Mouse (Mus musculus) kidney, adult 8-10 months (tissue): ENCODE measurements around the gene Ntng1.
A peak's percentile ranks its signal among the peaks of the same experiment; 100 is the strongest.

Source experiments
- DNase-seq, 2 experiments: peaks; one replicate each; pipeline ENCODE4 v3.0.0; 2022

Gene Ntng1

DNA sequence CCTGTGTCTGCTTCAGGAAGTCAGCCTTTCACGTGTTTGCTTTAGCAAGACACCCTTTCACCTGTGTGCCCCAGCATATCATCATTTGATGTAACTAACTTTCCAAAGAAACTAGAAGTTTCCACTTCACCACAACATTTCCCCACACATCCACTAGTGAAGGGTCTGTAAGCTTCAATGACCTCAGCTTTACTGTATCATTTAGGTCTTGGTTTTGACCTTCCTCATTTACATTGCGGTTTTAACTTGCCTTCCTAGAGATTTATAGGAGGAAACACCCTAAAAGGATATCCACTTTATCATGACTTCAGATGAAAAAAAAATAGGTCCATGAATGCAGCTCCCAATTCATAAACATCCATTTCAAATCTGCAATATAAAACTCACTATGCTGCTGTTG lies 89.7 kb downstream of the Ntng1 start:
- no peak for DNase-seq

DNA sequence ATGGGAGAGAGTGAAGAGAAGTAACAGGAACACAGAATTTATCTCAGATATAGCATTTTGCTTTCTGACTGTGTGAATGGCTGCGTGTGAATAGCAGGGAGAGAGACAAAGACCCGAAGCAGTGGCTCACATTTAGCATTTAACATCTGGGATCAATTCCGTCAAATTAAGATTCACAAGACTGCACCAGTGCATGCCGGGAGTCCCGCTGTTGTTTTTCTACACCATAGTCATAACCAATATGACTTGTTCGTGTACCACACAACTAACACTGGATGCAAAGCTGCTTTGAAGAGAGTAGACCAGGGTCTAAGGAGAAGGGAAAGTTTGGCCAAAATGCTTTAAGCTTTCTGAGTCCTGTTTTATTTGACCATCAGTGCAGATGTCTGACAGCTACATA lies 95.7 kb downstream of the Ntng1 start:
- no peak for DNase-seq

GRCm38 (mm10) chr3:110046750-110047149 lies 97.1 kb downstream of the Ntng1 start:
- no peak for DNase-seq

DNA sequence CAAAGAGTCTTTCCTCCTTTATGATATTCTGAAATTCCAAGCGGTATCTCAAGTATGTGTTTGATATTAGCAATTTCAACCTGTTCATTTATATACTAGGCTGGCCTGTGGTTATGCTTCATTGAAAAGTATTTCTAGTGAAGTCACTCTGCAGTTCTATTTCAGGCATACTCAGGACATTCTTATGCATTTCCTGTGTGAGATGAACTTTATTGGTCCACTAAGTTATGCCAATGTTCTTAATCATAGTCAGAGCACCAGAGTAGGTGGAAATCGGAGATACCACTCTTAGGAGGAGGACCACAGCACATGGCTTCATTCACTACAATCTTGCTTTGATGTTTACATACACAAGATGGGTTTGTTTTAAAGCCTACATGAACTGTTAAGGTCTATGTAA lies 99.6 kb downstream of the Ntng1 start:
- no peak for DNase-seq

DNA sequence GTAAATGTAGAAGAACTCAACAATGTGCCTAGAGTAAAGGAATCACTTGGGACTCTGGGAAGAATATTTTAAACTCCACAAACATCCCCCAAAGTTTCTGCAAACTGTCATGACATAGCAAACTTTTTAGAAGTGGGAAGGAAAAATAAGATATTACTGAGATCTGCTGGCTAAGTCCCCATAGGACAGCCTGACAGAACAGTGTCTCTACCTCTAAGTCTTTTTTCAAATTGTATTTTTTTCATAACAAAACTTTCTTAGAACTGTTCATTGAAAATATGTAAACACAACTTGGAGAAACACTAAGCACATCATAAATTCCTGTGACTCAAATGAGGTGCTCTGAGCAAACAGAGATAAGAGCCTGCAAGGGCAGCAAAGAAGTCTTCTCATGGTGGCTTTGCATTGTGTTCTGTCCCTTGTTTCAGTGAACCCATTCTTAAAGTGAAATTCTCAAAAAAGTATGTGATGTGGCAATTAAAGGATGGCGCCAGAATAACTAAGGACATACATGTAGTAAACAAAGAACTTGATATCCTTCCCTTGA lies 100.1 kb downstream of the Ntng1 start:
- no peak for DNase-seq

DNA sequence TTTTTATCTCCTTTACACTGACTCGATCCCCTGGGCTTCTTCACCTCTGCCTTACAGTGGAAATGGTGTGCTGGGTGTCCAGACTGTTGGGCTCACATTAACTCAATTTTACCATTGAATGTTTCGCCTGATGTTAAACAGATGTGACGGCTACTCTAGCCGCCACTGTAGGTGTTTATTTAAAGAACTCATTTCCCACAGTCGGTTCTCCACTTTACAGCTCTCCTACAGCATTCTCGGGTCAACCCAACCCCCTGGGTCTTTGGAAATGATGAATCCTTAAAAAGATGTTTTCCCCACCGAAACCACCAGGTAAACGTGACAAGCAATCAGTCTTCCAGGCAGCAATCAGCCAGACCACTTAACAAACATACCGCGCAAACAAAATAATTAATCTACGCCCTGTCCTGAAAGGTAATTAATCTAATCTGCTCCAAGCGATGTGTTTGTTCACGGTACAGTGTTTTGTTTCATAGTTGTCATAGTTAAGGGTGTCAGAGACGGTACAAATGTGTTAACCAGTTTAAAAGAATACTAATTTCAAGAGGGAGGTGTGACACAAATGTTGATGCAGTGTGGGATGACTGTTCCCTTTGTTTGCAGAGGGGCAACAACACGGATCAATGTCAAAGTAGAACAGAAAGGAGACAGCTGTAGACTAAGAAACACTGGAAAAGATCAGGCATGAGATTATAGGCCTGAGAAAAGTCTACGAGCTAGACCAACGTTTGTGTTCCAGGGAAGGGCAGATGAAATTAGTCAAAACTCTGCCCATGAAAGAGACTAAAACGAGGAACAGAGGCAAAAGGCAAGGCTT lies 120.8 kb downstream of the Ntng1 start:
- no peak for DNase-seq

- DNase-seq: no peak
Measured at GRCm38 (mm10) chr3:110010870-110011626, 132.8 kb downstream of the Ntng1 start.

DNA sequence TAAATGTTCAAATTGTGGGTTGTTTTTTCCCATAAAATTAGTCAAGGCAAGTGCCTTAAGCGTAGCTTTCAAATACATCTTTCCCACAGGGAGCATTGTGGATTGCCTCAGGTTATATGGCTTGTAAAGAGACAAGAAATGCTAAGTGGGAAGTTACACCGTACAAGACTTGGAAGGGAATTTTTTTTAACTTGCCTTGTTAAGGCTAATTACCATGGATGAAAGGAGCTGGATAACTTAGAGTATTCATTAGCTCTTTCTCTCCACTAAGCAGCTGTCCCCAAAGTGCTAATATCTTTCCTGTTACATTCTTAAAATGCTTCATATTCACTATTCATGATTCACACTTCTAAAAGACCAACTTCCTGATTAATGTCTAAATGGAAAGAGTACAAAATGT lies 133.4 kb downstream of the Ntng1 start:
- DNase-seq: no peak

GRCm38 (mm10) chr3:110000349-110000748 lies 143.5 kb downstream of the Ntng1 start:
- DNase-seq: no peak

DNA sequence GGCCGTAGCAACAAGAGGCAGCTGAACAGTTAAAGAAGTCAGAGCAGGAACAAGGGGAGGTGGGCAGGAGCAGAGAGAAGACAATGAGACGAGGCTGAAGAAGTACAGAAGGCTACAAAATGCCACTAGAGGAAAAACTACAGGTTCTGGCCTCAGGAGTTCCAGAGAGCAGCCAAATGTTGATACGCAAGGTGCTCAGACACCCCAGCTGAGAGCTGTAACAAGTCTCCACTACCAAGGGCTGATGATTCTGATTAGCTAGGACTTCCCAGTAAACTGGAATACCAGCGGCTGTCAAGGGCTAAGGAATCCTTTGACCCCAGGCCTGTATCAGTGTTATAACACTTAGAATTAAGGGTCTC lies 148.2 kb downstream of the Ntng1 start:
- DNase-seq: no peak

DNA sequence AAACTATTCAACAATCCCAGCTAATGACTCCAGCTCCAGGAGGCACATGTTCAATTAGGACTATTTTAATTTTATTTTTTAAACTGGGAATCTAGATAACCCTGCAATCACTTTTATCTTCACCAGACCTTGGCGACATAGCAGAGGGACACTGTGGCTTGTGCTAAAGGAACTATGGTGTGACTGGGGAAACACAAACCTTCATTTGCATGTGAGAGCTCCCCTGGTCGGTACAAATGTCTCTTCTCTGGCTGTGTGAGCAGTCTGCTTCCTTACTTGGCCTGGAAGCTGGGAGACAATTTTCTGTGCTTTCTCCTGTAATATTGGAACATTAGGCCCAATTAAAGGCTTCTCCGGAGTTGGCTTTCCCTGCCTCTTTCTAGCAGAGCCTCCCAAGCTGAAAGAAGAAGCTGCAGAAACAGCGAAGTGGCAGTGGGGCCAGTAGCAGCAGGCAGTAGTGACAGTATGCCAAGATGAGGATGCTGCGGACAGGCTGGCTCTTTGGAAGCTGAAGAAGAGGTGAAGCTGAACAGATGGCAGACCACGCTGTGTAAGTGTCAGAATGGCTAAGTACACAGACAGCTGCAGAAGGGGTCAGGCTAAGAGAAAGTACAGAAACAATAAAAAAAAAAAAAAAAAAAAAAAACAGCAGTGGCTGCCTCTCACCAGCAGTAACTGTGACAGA lies 148.7 kb downstream of the Ntng1 start:
- no peak for DNase-seq

DNA sequence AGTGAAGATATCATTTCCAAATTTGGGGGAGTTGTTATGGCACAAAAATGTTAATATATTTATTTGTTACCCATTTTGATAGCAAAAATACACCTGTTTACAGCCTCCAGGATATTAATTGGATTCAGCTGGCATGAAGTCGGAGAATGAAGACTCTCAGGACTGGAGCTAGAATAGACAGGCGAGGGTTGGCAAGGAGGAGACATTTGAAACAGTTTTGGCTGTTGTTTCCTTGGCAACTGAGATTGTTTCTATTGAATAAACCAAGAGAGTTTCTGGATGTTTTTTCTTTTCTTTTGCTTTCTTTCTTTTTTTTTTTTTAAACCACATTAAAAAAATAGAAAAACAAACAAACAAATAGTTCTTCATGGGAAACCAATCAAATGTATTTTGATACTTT lies 159.7 kb downstream of the Ntng1 start:
- DNase-seq: no peak

DNA sequence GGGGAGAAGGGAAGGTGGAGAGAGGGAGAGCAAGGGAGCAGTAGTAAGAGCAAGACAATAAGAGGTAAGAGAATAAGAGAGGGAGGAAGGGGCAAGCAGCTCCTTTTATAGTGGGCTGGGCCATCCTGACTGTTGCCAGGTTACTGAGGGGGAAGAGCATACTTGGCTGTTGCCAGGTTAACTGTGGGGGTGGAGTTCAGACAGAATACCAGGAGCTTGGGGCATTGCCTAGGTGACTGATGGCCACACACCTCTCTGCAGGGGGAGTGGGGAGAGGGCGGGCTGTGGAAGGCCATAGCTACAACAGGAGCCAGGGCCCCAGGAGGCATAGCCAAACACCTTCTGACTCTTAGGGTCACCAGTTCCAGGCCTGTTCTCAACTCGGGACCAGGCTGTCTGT lies 166.2 kb downstream of the Ntng1 start:
- no peak for DNase-seq

DNA sequence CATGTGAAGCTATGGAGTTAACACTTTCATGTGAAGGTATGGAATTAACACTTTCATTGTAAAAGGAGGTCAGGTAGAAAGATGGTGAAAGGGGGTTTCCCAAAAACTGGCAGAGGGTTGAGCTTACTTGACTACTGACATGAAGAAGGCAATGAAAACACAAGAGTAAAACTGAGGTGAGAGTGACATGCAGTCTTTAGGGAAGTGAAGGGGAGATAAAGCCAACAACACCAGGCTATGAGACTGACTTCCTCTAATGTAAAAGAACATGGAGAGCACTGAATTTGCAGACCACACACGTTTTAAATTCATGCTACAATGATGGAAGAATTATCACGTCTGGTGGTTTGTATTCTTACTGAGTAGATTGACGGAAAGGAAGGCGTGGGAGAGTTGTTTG lies 168.7 kb downstream of the Ntng1 start:
- no peak for DNase-seq

GRCm38 (mm10) chr3:109971465-109971864 lies 172.3 kb downstream of the Ntng1 start:
- no peak for DNase-seq

DNA sequence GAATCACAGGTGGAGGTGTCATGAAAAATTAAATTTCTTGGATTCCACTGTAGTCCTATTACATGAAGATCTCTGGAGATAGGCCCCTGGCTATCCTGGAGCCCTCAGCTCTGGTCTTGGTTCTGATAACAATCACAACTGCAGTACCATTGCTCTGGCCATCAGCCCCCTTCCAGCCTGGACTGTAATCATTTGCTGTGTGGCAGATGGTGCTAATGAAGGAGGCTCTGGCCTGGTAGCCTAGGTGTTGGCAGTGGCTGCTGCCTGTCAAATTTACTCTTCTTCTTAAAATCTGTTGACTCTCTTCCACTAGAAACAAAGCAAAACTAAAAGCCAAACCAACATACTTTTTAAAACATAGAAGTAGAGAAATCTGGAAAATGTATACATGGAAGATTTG lies 173.6 kb downstream of the Ntng1 start:
- DNase-seq: no peak

GRCm38 (mm10) chr3:109962631-109963030 lies 181.2 kb downstream of the Ntng1 start:
- DNase-seq: peak; percentile 3 to 4

- no peak for DNase-seq
Measured at GRCm38 (mm10) chr3:109942960-109943359, 200.9 kb downstream of the Ntng1 start.

DNA sequence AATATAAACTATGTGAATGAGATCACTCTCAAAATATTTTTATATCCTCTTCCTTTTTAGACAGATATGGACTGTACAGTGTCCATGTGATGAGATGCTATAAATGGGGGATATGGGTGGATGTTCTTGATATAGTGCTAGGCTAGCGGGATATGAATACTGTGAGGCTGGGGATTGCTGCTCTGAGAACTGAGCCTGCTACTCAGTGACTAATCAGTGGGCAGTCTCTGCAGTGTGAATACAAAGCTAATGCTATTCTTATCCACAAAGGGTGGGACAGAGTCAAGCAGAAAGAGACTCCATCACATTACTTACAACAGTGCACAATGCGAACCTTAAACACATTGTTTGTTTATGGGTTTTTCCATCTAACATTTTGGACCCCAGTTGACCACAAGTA lies 206.2 kb downstream of the Ntng1 start:
- no peak for DNase-seq

GRCm38 (mm10) chr3:109936275-109936674 lies 207.5 kb downstream of the Ntng1 start:
- DNase-seq: no peak

GRCm38 (mm10) chr3:109932261-109932660 lies 211.6 kb downstream of the Ntng1 start:
- no peak for DNase-seq

- no peak for DNase-seq
Measured at GRCm38 (mm10) chr3:109931021-109931420, 212.8 kb downstream of the Ntng1 start.

DNA sequence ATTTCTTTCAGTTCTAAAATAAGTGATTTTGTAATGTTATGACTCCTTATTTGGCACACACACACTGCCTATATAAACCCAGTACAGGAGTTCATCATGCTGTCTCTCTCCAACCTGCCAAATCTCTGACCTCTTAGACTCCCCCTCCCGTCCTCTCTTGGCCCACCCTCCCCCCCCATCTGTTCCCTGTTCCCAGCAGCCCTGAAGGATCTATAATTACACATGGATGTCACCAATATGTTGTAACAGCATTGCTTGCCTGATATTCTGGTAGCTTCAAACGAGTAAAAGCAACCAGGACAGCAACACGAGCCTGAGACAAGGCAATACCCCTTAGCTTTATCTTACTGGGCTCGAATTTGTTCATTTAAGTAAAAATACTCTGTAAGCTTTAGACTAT lies 220.0 kb downstream of the Ntng1 start:
- DNase-seq: no peak

GRCm38 (mm10) chr3:109918996-109919395 lies 224.8 kb downstream of the Ntng1 start:
- DNase-seq: no peak
